Mouse (Mus musculus): ENCODE data around the gene Chodl.
A peak's percentile ranks its signal among the peaks of the same experiment; 100 is the strongest.

Gene Chodl

GRCm38 (mm10) chr16:78930382-78931286 lies at the start of gene Chodl:
Gene Chodl (plus strand): TSS chr16:78930948.
- DNase-seq, result peak; percentile 2 to 9

- no peak for DNase-seq
Measured at GRCm38 (mm10) chr16:78922644-78923043, 8.1 kb upstream of the Chodl start.

GRCm38 (mm10) chr16:78931287-78932025 lies 708 bp downstream of the Chodl start:
- DNase-seq, result peak in 1 of 2 experiments; percentile 6

- no peak for DNase-seq
Measured at GRCm38 (mm10) chr16:78934298-78934697, 3.5 kb downstream of the Chodl start.

- no peak for DNase-seq
Measured at GRCm38 (mm10) chr16:78937755-78938154, 7.0 kb downstream of the Chodl start.

- DNase-seq, result no peak
Measured at GRCm38 (mm10) chr16:78950359-78950758, 19.6 kb downstream of the Chodl start.

- no peak for DNase-seq
Measured at GRCm38 (mm10) chr16:78957434-78957833, 26.7 kb downstream of the Chodl start.

- peak in 1 of 2 experiments; percentile 10 for DNase-seq
Measured at GRCm38 (mm10) chr16:78969091-78969731, 38.5 kb downstream of the Chodl start.

GRCm38 (mm10) chr16:78974099-78974498 lies 43.4 kb downstream of the Chodl start:
- no peak for DNase-seq

GRCm38 (mm10) chr16:78976384-78976783 lies 45.6 kb downstream of the Chodl start:
- no peak for DNase-seq

Measured in cerebellum, postnatal 36 days (tissue).